Mouse (Mus musculus) gastrocnemius, adult 2 months (tissue): Measurements from ENCODE around the gene Crot. TPM values are rescaled to one million over a fixed set of nuclear protein-coding genes. Genes with fewer than 3 reads are reported as not detected.
A peak's percentile ranks its signal among the peaks of the same experiment; 100 is the strongest.
"Not testable (repeated sequence)": the region's sequence is repeated elsewhere in the genome, so short reads cannot be mapped to it uniquely, and the experiment has no call there.

Source experiments
- DNase-seq: peaks from one replicate; pipeline ENCODE4 v3.0.0; 2022
- H3K27ac ChIP-seq: fragments of 200-600 bp; 2 replicates; pipeline ENCODE4 v1.8.1; 2022; ENCODE audit warnings: mild to moderate bottlenecking
- H3K4me3 ChIP-seq: fragments of 200-600 bp; 2 replicates; pipeline ENCODE4 v1.8.1; 2022; ENCODE audit warnings: mild to moderate bottlenecking, moderate library complexity
- CTCF ChIP-seq: fragments of 200-600 bp; IDR thresholded peaks from 2 replicates; pipeline ENCODE4 v1.8.1; 2022; ENCODE audit warnings: antibody characterized with exemption, mild to moderate bottlenecking, moderate library complexity
- intact Hi-C: fragments of 180-260 bp; cut with DNase I; formaldehyde crosslinking; loops from one replicate; pipeline ENCODE4 v1.15.1; 2025
- total RNA-seq, 2 experiments: library from RNA; stranded (reverse); gene quantifications; 2 replicates each; pipeline ENCODE4 v1.2.3; 2021

Crot gene
- total RNA-seq, 2 experiments from 2014 or later = 17.1 to 36.0 TPM

GRCm38 (mm10) chr5:9032101-9032590 lies 35.0 kb upstream of the Crot start:
- DNase-seq = no peak
- intact Hi-C loops = no loop called here
- no peak for TF ChIP-seq CTCF
- no peak overlapping the region for H3K27ac ChIP-seq
- no peak overlapping the region for H3K4me3 ChIP-seq

- H3K27ac ChIP-seq = no peak overlapping the region
- DNase-seq = no peak
- H3K4me3 ChIP-seq = no peak overlapping the region
- intact Hi-C loops = no loop called here
- no peak for TF ChIP-seq CTCF
These were observed 31.2 kb upstream of the Crot start for GRCm38 (mm10) chr5:9028266-9028841.

DNA sequence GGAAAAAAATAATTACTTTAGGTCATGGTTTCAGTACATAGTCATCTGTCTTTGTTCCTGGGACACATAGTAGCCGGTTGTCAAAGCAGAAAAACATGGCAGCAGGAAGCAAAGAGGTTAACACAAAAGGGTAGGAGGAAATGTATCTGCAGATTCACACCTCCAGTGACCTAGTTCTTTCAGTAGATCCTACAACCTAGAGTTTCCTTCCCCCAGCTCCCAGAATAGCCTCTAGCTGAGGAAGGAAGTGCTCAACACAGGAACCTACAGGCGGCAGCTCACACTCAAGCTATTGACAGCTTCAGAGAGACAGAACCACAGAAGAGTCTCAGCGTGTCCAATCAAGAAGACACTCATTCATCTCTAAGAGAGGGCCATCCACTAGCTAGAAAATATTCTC lies 18.2 kb upstream of the Crot start:
- intact Hi-C loops = no loop called here
- H3K27ac ChIP-seq = peak overlapping the region; percentile 87
- DNase-seq = peak; percentile 52
- H3K4me3 ChIP-seq = peak overlapping the region; percentile 19; the same call in 1 of the 2 replicates
- TF ChIP-seq CTCF = peak; percentile 12; the same call in 1 of the 2 replicates

DNA sequence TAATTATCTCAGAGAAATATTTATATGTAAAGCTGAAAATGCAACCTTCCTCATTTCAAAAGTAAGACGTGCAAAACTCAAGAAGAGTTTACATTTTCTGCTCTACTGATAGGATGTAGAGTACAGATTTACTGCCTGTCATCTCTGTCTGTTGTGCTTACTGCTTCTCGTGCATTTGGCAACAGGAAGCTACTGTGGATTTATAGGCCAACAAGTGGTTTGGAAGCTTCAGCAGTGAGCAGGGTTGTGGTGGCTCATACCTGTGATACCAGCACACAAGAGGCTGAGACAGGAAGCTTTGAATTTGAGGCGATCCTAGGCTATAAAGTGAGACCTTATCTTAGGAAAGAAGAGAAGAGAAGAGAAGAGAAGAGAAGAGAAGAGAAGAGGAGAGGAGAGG lies 17.6 kb upstream of the Crot start:
- H3K4me3 ChIP-seq = no peak overlapping the region
- H3K27ac ChIP-seq = peak overlapping the region; percentile 67
- TF ChIP-seq CTCF = no peak
- intact Hi-C loops = no loop called here
- no peak for DNase-seq

DNA sequence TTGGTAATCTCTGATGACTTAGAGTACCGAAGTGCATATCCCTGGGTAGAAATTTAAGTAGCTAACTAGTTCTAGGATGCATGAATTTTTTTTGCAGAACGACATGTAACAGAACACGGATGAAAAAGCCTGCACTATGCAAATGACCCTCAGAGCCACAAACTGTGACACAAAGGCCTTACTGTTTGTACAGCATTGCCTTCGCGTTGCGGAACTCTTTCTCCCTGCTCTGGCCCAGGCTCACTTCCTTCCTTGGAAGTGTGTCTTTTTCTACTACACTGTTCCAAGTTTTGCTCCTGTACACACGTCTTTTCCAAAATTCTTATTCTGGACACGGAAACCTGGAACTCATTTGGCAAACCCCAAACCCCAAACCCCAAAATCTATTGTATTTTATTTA lies 14.2 kb upstream of the Crot start:
- no peak for TF ChIP-seq CTCF
- H3K4me3 ChIP-seq = no peak overlapping the region
- no peak overlapping the region for H3K27ac ChIP-seq
- intact Hi-C loops = no loop called here
- no peak for DNase-seq

GRCm38 (mm10) chr5:9010166-9010565 lies 13.0 kb upstream of the Crot start:
- TF ChIP-seq CTCF = no peak
- Histone ChIP-seq H3K27ac (no peak overlapping the region), H3K4me3 (no peak overlapping the region)
- no peak for DNase-seq
- intact Hi-C loops = no loop called here

- DNase-seq, intact Hi-C loops, H3K4me3 ChIP-seq, H3K27ac ChIP-seq: not testable (repeated sequence)
These were observed 9.5 kb upstream of the Crot start for GRCm38 (mm10) chr5:9006585-9006984.

GRCm38 (mm10) chr5:9000006-9000405 lies 2.9 kb upstream of the Crot start:
- intact Hi-C loops, DNase-seq, H3K4me3 ChIP-seq, H3K27ac ChIP-seq: not testable (repeated sequence)

- Histone ChIP-seq H3K27ac (no peak overlapping the region), H3K4me3 (no peak overlapping the region)
- no peak for TF ChIP-seq CTCF
- intact Hi-C loops = loop anchor here (5.0 to 10.0 kb wide), 4 partner anchors 103 to 574 kb away; partner anchors contain the start of genes Dbf4, Dmtf1, Slc25a40 and Tmem243
- no peak for DNase-seq
These were observed 2.0 kb upstream of the Crot start for GRCm38 (mm10) chr5:8999108-8999507.

- intact Hi-C loops = loop anchor here (5.0 to 10.0 kb wide), 4 partner anchors 105 to 573 kb away; partner anchors contain the start of genes Dbf4, Dmtf1, Slc25a40 and Tmem243
- TF ChIP-seq CTCF = no peak
- peak overlapping the region; percentile 94 for H3K27ac ChIP-seq
- DNase-seq = no peak
- peak overlapping the region; percentile 78 for H3K4me3 ChIP-seq
These were observed 380 bp upstream of the Crot start for GRCm38 (mm10) chr5:8997513-8997895.

- no peak for DNase-seq
- TF ChIP-seq CTCF = no peak
- H3K27ac ChIP-seq = peak overlapping the region; percentile 94
- intact Hi-C loops = loop anchor here (5.0 to 10.0 kb wide), 4 partner anchors 106 to 571 kb away; partner anchors contain the start of genes Dbf4, Dmtf1, Slc25a40 and Tmem243
- peak overlapping the region; percentile 78 for H3K4me3 ChIP-seq
These were observed 998 bp downstream of the Crot start for GRCm38 (mm10) chr5:8995966-8996685.

DNA sequence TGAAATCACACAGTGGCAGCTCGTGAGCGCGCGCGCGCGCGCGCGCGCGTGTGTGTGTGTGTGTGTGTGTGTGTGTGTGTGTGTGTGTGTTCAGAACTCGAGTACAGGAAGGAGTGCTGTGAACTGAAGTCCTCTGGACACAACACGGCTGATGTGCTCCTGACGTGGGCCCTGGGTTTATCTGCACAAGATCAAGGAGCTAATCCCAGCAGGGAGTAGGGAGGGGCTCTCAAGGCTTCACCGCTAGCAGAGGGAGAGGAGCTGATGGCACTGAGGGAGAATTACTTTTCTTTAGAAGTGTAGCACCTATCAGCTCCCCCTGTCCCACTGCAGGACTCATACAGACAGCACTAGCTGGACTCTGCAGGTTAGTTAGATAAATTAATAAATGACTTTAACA lies 5.5 kb downstream of the Crot start:
- DNase-seq = no peak
- Histone ChIP-seq H3K4me3 (no peak overlapping the region), H3K27ac (no peak overlapping the region)
- TF ChIP-seq CTCF = no peak
- intact Hi-C loops = loop anchor here (10.0 kb wide), 1 partner anchor 567 kb away; the partner anchor contains the start of genes Dbf4 and Slc25a40

DNA sequence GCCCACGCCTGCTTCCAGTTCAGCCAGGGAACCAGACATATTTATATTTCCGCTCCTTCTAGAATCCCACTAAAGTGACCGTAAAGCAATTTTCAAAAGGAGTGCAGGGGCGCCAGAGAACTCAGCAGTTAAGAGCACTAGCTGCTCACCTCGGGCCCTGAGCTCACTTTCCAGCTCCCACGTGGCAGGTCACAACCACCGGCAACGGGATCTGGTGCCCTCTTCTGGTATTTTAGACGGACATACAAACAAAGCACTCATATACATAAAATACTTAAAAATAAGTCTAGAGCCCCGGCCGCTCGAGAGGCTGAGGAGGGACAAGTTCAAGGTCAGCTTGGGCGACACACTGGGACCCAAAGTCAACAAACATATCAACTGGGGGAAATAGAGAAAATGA lies 6.6 kb downstream of the Crot start:
- intact Hi-C loops = loop anchor here (10.0 kb wide), 1 partner anchor 566 kb away; the partner anchor contains the start of genes Dbf4 and Slc25a40
- no peak for TF ChIP-seq CTCF
- DNase-seq = no peak
- Histone ChIP-seq H3K4me3 (no peak overlapping the region), H3K27ac (no peak overlapping the region)
